Mouse (Mus musculus): ENCODE results near the gene Osbpl5.

GRCm38 (mm10) chr7:143756125-143757026 lies at the start of gene Osbpl5:
- TF ChIP-seq CTCF (IDR thresholded peaks at IDR 0.05; ENCODE audit: low read depth, low read length), result no peak
- no peak for TF ChIP-seq TAL1 (conservative IDR thresholded peaks at IDR 0.05; ENCODE audit: low read depth, low read length)
